Mouse (Mus musculus): Measurements from ENCODE around the gene Aspa.

GRCm38 (mm10) chr11:73283369-73283768 lies 46.0 kb downstream of the Aspa start:
- TF ChIP-seq CTCF (IDR thresholded peaks at IDR 0.05; ENCODE audit: borderline replicate concordance, insufficient read depth, low read length) (no peak), POLR2A (IDR thresholded peaks at IDR 0.05; ENCODE audit: low read depth, low read length) (no peak)

All from embryonic fibroblast, embryonic 13.5 days (primary cell).